Mouse (Mus musculus): ENCODE measurements around the gene Ctsz. TPM values are rescaled to one million over a fixed set of nuclear protein-coding genes. Genes with fewer than 3 reads are reported as not detected.

The Ctsz gene
- polyA plus RNA-seq, 1 experiment from 2014 or later, result 74.5 TPM

- H3K27ac ChIP-seq, result no peak overlapping the region
These were observed 658 bp downstream of the Ctsz start for GRCm38 (mm10) chr2:174438181-174438580.

GRCm38 (mm10) chr2:174437697-174437982 is 1.2 kb downstream of the Ctsz start:
- Histone ChIP-seq H3K4me1 (replicated peaks) (peaks cover 29% of the 10 kb centered on the region), H3K27me3 (no peaks in the 10 kb centered on the region), H3K36me3 (peaks cover 8% of the 10 kb centered on the region; the same call in 1 of the 2 replicates), H3K4me2 (replicated peaks) (peak overlapping the region; percentile 74; the same call in 1 of the 2 replicates), H3K9ac (replicated peaks) (no peak overlapping the region), H3K27ac (no peak overlapping the region), H3K9me3 (no peaks in the 10 kb centered on the region), H3K4me3 (replicated peaks) (0 out of 2 replicates have a peak overlapping the region, but pooled peaks have one; percentile 55)
- ATAC-seq, result no peak; the same call in 1 of the 2 replicates
- WGBS, result 95% methylated on average over 4 of the region's 4 CpGs

More at GRCm38 (mm10) chr2:174438181-174438580, 658 bp downstream of the Ctsz start:
- peak; percentile 15; the same call in 1 of the 2 replicates for ATAC-seq
- Histone ChIP-seq H3K9me3 (no peaks in the 10 kb centered on the region), H3K27me3 (no peaks in the 10 kb centered on the region), H3K4me3 (replicated peaks) (peak overlapping the region; percentile 55), H3K4me2 (replicated peaks) (peak overlapping the region; percentile 74), H3K36me3 (peaks cover 7% of the 10 kb centered on the region; the same call in 1 of the 2 replicates), H3K9ac (replicated peaks) (peak overlapping the region; percentile 70), H3K4me1 (replicated peaks) (peaks cover 29% of the 10 kb centered on the region)
- 63% methylated on average over 11 of the region's 11 CpGs for WGBS

GRCm38 (mm10) chr2:174436916-174437696 is 1.7 kb downstream of the Ctsz start:
- Histone ChIP-seq H3K27ac (no peak overlapping the region), H3K9ac (replicated peaks) (no peak overlapping the region), H3K4me1 (replicated peaks) (peaks cover 29% of the 10 kb centered on the region), H3K4me3 (replicated peaks) (no peak overlapping the region), H3K9me3 (no peaks in the 10 kb centered on the region), H3K36me3 (peaks cover 8% of the 10 kb centered on the region; the same call in 1 of the 2 replicates), H3K27me3 (no peaks in the 10 kb centered on the region), H3K4me2 (replicated peaks) (no peak overlapping the region)
- over 99% methylated on average over 7 of the region's 7 CpGs for WGBS
- no peak for ATAC-seq

GRCm38 (mm10) chr2:174436076-174436701 is 2.6 kb downstream of the Ctsz start:
- H3K9me3 ChIP-seq, result no peaks in the 10 kb centered on the region
- no peak overlapping the region for H3K4me2 ChIP-seq (replicated peaks)
- ATAC-seq, result no peak
- H3K36me3 ChIP-seq, result peaks cover 8% of the 10 kb centered on the region; the same call in 1 of the 2 replicates
- no peaks in the 10 kb centered on the region for H3K27me3 ChIP-seq
- peaks cover 29% of the 10 kb centered on the region for H3K4me1 ChIP-seq (replicated peaks)
- H3K27ac ChIP-seq, result no peak overlapping the region
- 96% methylated on average over 26 of the region's 26 CpGs for whole genome bisulfite sequencing
- H3K9ac ChIP-seq (replicated peaks), result no peak overlapping the region
- no peak overlapping the region for H3K4me3 ChIP-seq (replicated peaks)

- ATAC-seq, result no peak
- Histone ChIP-seq H3K27me3 (no peaks in the 10 kb centered on the region), H3K4me3 (replicated peaks) (no peak overlapping the region)
These were observed 3.9 kb downstream of the Ctsz start for GRCm38 (mm10) chr2:174434943-174435342.

GRCm38 (mm10) chr2:174428996-174429591 is 9.7 kb downstream of the Ctsz start:
- H3K36me3 ChIP-seq, result peaks cover 53% of the 10 kb centered on the region
- H3K4me1 ChIP-seq (replicated peaks), result peaks cover 3% of the 10 kb centered on the region; the same call in 1 of the 2 replicates
- H3K27ac ChIP-seq, result no peak overlapping the region
- no peak overlapping the region for H3K4me3 ChIP-seq (replicated peaks)
- peak; percentile 72 for ATAC-seq
- H3K9ac ChIP-seq (replicated peaks), result no peak overlapping the region
- 74% methylated on average over 10 of the region's 10 CpGs for WGBS
- no peaks in the 10 kb centered on the region for H3K9me3 ChIP-seq
- H3K4me2 ChIP-seq (replicated peaks), result no peak overlapping the region
- H3K27me3 ChIP-seq, result no peaks in the 10 kb centered on the region

More at GRCm38 (mm10) chr2:174434943-174435342, 3.9 kb downstream of the Ctsz start:
- Histone ChIP-seq H3K4me1 (replicated peaks) (peaks cover 29% of the 10 kb centered on the region), H3K4me2 (replicated peaks) (no peak overlapping the region), H3K27ac (no peak overlapping the region), H3K36me3 (peaks cover 8% of the 10 kb centered on the region; the same call in 1 of the 2 replicates), H3K9ac (replicated peaks) (no peak overlapping the region), H3K9me3 (no peaks in the 10 kb centered on the region)
- 98% methylated on average over 9 of the region's 9 CpGs for WGBS

GRCm38 (mm10) chr2:174428076-174428835 is 10.6 kb downstream of the Ctsz start:
- Histone ChIP-seq H3K9me3 (no peaks in the 10 kb centered on the region), H3K4me2 (replicated peaks) (no peak overlapping the region), H3K9ac (replicated peaks) (no peak overlapping the region), H3K36me3 (peaks cover 59% of the 10 kb centered on the region), H3K27ac (no peak overlapping the region), H3K27me3 (no peaks in the 10 kb centered on the region), H3K4me3 (replicated peaks) (no peak overlapping the region), H3K4me1 (replicated peaks) (peaks cover 3% of the 10 kb centered on the region; the same call in 1 of the 2 replicates)
- 74% methylated on average over 18 of the region's 18 CpGs for WGBS
- ATAC-seq, result no peak

GRCm38 (mm10) chr2:174426856-174427255 is 12.0 kb downstream of the Ctsz start:
- WGBS, result 96% methylated on average over 12 of the region's 12 CpGs
- no peak for ATAC-seq
- peaks cover 70% of the 10 kb centered on the region for H3K36me3 ChIP-seq
- H3K4me1 ChIP-seq (replicated peaks), result peaks cover 3% of the 10 kb centered on the region; the same call in 1 of the 2 replicates
- H3K27ac ChIP-seq, result no peak overlapping the region
- H3K27me3 ChIP-seq, result no peaks in the 10 kb centered on the region
- no peak overlapping the region for H3K9ac ChIP-seq (replicated peaks)
- no peaks in the 10 kb centered on the region for H3K9me3 ChIP-seq
- no peak overlapping the region for H3K4me3 ChIP-seq (replicated peaks)
- no peak overlapping the region for H3K4me2 ChIP-seq (replicated peaks)

- Histone ChIP-seq H3K36me3 (peaks cover 94% of the 10 kb centered on the region), H3K9me3 (no peaks in the 10 kb centered on the region), H3K27ac (no peak overlapping the region), H3K4me2 (replicated peaks) (no peak overlapping the region), H3K4me3 (replicated peaks) (no peak overlapping the region), H3K9ac (replicated peaks) (no peak overlapping the region), H3K27me3 (no peaks in the 10 kb centered on the region), H3K4me1 (replicated peaks) (peaks cover 3% of the 10 kb centered on the region; the same call in 1 of the 2 replicates)
- 93% methylated on average over 11 of the region's 11 CpGs for WGBS
- no peak for ATAC-seq
These were observed 14.3 kb downstream of the Ctsz start for GRCm38 (mm10) chr2:174424301-174425085.

- no peak for ATAC-seq
- H3K27ac ChIP-seq, result no peak overlapping the region
- H3K36me3 ChIP-seq, result peaks cover 67% of the 10 kb centered on the region
- H3K9ac ChIP-seq (replicated peaks), result no peak overlapping the region
- no peak overlapping the region for H3K4me3 ChIP-seq (replicated peaks)
- no peaks in the 10 kb centered on the region for H3K9me3 ChIP-seq
- WGBS, result 91% methylated on average over 6 of the region's 6 CpGs
- H3K4me1 ChIP-seq (replicated peaks), result peaks cover 15% of the 10 kb centered on the region
- no peaks in the 10 kb centered on the region for H3K27me3 ChIP-seq
- no peak overlapping the region for H3K4me2 ChIP-seq (replicated peaks)
These were observed 17.7 kb downstream of the Ctsz start for GRCm38 (mm10) chr2:174421107-174421506.

All from midbrain, embryonic 13.5 days (tissue).